Mouse (Mus musculus) right cerebral cortex, adult 2 months (tissue): Measurements from ENCODE around the gene Tshz2.

Experiments
- DNase-seq, 2 experiments: peaks; one replicate each; pipeline ENCODE4 v3.0.0; 2021 to 2022; ENCODE audit warnings: low spot score in 2 of 2

The Tshz2 gene

GRCm38 (mm10) chr2:169869468-169869867, 236.7 kb downstream of the Tshz2 start:
- DNase-seq, result no peak

- DNase-seq, result no peak
Measured at GRCm38 (mm10) chr2:169870503-169870902, 237.7 kb downstream of the Tshz2 start.

- DNase-seq, result no peak
Measured at GRCm38 (mm10) chr2:169871436-169872060, 238.7 kb downstream of the Tshz2 start.

GRCm38 (mm10) chr2:169873442-169873841, 240.6 kb downstream of the Tshz2 start:
- DNase-seq, result no peak

GRCm38 (mm10) chr2:169887921-169888320, 255.1 kb downstream of the Tshz2 start:
- no peak for DNase-seq

GRCm38 (mm10) chr2:169892441-169893038, 259.7 kb downstream of the Tshz2 start:
- no peak for DNase-seq

- no peak for DNase-seq
Measured at GRCm38 (mm10) chr2:169902896-169903295, 270.1 kb downstream of the Tshz2 start.

GRCm38 (mm10) chr2:169906396-169906795, 273.6 kb downstream of the Tshz2 start:
- no peak for DNase-seq

GRCm38 (mm10) chr2:169907979-169908378, 275.2 kb downstream of the Tshz2 start:
- DNase-seq, result no peak

GRCm38 (mm10) chr2:169910606-169911005, 277.8 kb downstream of the Tshz2 start:
- no peak for DNase-seq

GRCm38 (mm10) chr2:169912826-169913225, 280.0 kb downstream of the Tshz2 start:
- no peak for DNase-seq

- DNase-seq, result no peak
Measured at GRCm38 (mm10) chr2:169914903-169915302, 282.1 kb downstream of the Tshz2 start.

GRCm38 (mm10) chr2:169915326-169915725, 282.5 kb downstream of the Tshz2 start:
- DNase-seq, result no peak

- DNase-seq, result no peak
Measured at GRCm38 (mm10) chr2:169919111-169919695, 286.4 kb downstream of the Tshz2 start.

- DNase-seq, result no peak
Measured at GRCm38 (mm10) chr2:169924177-169924810, 291.5 kb downstream of the Tshz2 start.

- DNase-seq, result no peak
Measured at GRCm38 (mm10) chr2:169925466-169925865, 292.7 kb downstream of the Tshz2 start.

GRCm38 (mm10) chr2:169926016-169926415, 293.2 kb downstream of the Tshz2 start:
- DNase-seq, result no peak

- no peak for DNase-seq
Measured at GRCm38 (mm10) chr2:169927401-169927800, 294.6 kb downstream of the Tshz2 start.

- DNase-seq, result no peak
Measured at GRCm38 (mm10) chr2:169928447-169929120, 295.8 kb downstream of the Tshz2 start.

- peak; percentile 34 to 36 for DNase-seq
Measured at GRCm38 (mm10) chr2:169929540-169930497, 297.0 kb downstream of the Tshz2 start.

- no peak for DNase-seq
Measured at GRCm38 (mm10) chr2:169935642-169936041, 302.8 kb downstream of the Tshz2 start.
